Mouse (Mus musculus): ENCODE data around the gene Slc12a1.

Gene Slc12a1

DNA sequence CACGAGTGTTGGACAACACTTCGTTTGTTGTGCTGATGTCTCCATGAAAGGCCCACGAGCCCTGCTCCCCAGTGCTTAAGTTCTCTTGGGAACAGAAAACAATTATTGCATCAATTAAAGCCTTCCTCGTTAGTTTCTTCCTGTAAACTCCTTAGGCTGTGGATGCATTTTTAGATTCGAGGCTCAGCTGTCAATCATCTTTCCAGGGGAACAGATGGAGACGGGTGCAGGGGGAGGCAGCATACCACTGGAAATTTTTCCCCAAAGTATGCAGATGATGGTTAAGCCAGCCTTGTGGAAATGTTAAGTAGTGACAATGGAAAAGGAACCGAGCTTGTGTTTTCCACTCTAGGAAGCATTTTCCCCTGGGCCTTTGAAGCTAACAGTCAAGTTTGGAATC lies 44.5 kb downstream of the Slc12a1 start:
- in situ Hi-C loops (cut with MboI, MseI), result loop anchor here (25.0 kb wide), 1 partner anchor 1884 kb away; no protein-coding TSS in a partner anchor

- in situ Hi-C loops (cut with MboI, MseI), result loop anchor here (25.0 kb wide), 2 partner anchors 597 to 1622 kb away; no protein-coding TSS in a partner anchor
These were observed 56.7 kb downstream of the Slc12a1 start for GRCm38 (mm10) chr2:125208894-125209596.

GRCm38 (mm10) chr2:125211831-125212510 lies 59.7 kb downstream of the Slc12a1 start:
- in situ Hi-C loops (cut with MboI, MseI), result loop anchor here (25.0 kb wide), 2 partner anchors 600 to 1625 kb away; no protein-coding TSS in a partner anchor

GRCm38 (mm10) chr2:125214592-125214991 lies 62.3 kb downstream of the Slc12a1 start:
- in situ Hi-C loops (cut with MboI, MseI), result loop anchor here (25.0 kb wide), 2 partner anchors 602 to 1627 kb away; no protein-coding TSS in a partner anchor

DNA sequence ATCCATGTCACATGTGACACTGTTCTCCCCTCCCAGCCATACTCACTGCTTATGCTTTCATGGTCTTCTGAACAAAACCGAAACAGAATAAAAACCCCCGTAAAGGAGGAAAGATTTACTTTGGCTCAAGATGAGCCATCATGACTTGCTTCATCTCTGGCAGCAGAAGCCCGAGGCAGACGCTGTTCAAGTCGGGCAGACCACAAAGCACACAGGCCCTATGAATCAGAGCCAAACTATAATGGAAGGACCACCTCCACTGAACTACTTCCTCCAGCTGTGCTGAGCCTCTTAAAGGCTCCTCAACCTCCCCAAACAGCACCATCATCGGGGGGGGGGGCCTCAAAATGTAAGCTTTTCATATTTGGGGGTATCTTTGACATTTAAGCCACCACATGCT lies 65.0 kb downstream of the Slc12a1 start:
- in situ Hi-C loops (cut with MboI, MseI), result loop anchor here (25.0 kb wide), 2 partner anchors 605 to 1630 kb away; no protein-coding TSS in a partner anchor

DNA sequence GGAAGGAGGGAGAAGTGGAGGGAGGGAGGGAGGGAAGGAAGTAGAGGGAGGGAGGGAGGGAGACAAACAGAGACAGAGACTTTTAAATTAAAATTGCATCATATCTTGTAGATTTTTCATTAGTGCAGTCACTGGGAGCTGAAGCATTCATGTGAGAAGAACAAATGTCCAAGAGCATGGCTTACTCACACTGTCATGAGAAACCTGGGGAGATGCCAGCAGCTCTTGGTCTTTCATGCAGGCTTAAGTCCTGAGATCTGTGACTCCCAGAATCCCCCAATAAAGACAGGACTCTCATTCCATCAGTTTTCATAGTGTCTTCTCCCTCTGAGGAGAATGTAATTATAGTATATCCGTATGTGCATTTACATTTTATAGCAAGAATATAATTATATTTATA lies 66.3 kb downstream of the Slc12a1 start:
- in situ Hi-C loops (cut with MboI, MseI), result loop anchor here (25.0 kb wide), 2 partner anchors 606 to 1631 kb away; no protein-coding TSS in a partner anchor

GRCm38 (mm10) chr2:125219268-125219667 lies 67.0 kb downstream of the Slc12a1 start:
- in situ Hi-C loops (cut with MboI, MseI), result loop anchor here (25.0 kb wide), 2 partner anchors 607 to 1632 kb away; no protein-coding TSS in a partner anchor

DNA sequence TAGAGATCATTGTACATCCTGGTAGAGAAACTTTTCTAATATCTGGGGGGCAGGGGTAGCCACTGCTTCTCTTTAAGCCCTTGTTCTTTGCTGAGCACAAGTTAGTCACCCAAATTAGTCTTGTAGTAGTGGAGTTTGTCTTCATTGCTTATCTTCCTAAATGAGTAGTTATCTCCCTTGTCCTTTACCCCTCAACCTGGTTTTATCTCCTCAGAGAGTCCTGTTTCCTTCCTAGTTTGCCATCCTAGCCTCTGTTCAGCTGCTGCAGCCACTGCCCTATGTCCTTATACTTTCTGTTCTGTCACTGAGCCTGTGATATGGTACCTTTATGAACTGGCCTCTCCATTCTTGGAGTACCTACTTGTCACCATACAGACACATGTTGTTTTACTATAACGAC lies 69.4 kb downstream of the Slc12a1 start:
- in situ Hi-C loops (cut with MboI, MseI), result loop anchor here (25.0 kb wide), 2 partner anchors 609 to 1634 kb away; no protein-coding TSS in a partner anchor

DNA sequence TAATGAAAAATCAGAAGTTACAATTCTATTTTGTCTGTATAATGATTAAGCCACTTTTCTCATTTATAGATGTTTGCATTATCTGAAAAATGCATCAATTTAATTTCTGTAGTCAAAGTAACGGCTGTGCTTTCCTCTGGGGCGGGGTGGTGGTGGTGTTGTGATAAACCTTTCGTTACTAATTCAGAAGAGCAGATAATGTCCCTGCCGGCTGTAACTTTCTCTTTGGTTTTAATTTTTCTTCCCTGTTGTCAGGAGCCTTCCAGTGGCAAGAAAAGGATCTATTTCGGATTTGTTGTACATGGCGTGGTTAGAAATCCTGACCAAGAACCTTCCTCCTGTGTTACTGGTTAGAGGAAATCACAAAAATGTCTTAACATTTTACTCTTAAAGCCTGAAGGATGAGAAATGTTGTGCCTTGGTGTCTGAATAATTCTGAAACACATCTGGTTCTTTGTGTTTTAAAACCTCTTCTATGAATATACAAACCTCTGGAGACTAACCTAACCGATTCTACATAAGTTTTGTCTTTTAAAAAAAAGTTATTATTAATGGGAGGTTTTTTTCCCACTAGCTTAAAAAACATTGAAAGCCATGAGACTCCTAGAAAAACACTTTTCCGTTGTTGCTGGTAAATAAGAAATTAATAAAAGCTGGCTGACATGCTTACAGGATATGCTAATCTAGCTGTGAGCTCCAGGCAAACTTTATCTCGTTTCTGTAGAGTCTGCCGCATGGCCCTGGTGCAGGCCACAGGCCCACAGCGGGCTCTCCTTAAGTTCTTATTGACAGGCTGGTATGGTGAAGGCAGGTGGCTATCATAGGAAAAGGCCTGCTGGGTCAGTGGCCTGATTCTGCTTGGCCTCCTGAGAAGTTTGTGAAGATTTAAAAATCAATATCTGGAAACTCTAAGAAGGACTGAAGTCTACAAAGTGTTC lies 76.4 kb downstream of the Slc12a1 start:
- in situ Hi-C loops (cut with MboI, MseI), result no loop called here

- in situ Hi-C loops (cut with MboI, MseI), result no loop called here
These were observed 79.9 kb downstream of the Slc12a1 start for GRCm38 (mm10) chr2:125232183-125232582.

DNA sequence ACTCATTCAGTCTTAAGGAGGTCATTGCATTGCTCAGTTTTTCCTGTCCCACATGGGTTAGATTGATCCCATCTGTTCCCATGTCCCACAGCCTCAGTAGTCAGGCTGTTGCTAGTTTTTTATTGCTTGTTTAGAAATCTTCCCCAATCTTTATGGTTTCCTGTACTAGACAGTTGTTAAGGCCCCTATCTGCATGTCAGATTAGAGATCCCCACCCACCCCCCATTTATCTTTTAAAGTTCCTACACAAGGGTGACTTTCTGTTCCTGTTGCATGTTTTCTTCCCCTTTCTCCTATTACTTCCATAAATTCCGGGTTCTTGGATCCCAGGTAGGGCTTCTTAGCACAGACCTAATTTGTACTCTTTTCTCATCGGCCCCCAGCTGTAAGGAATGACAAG lies 81.2 kb downstream of the Slc12a1 start:
- in situ Hi-C loops (cut with MboI, MseI), result no loop called here

DNA sequence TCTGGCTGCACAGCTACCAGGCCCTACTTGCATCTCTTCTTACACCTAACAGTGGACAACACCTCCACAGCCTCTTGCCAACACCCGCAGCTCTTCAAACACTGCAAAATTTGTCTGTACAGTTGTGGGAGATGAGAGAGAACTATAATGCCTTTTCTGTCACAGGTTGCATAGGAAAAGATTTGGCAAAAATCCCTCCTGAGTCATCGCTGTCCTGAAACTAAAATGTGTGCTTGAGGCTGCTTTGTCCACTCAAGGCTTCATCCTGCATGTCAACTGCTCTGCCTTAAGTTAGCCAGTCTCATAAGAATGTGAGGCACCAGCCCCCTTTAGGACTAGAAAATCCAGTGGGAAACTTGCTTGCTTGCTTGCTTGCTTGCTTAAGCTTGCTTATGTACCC lies 81.7 kb downstream of the Slc12a1 start:
- in situ Hi-C loops (cut with MboI, MseI), result no loop called here

DNA sequence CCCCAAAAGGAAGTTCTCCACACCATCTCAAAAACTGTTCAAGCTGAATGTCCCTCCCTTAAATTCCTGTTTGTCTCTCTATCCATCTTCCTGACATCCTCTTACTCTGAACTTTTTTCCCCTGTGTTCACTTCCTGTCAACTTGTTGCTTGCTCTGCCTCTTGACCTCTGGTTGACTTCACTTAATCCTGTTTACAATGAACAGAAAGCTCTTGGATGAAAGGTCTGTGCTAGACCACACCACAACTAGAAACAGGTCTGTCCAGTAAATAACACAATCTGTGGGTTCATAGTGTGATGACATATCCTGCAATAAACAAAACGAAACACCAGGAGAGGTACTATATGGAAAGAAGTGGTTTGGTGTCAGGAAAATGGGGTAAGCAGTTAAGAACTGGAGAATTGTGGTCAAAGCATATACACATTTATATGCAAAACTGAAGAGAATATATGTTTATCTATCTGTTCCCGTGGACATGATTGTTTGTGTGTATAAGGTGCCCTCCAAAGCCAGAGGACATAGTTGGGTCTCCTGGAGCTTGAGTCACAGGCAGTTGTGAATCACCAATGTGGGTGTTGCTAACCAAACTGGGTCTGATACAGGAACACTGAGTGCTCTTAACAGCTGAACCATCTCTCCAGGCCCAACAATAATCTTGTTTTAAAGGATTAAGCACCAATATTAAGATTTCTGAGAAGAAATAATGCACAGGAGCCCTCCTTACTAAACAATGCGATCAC lies 93.4 kb downstream of the Slc12a1 start:
- in situ Hi-C loops (cut with MboI, MseI), result no loop called here

- in situ Hi-C loops (cut with MboI, MseI), result no loop called here
These were observed 94.4 kb downstream of the Slc12a1 start for GRCm38 (mm10) chr2:125246669-125247068.

DNA sequence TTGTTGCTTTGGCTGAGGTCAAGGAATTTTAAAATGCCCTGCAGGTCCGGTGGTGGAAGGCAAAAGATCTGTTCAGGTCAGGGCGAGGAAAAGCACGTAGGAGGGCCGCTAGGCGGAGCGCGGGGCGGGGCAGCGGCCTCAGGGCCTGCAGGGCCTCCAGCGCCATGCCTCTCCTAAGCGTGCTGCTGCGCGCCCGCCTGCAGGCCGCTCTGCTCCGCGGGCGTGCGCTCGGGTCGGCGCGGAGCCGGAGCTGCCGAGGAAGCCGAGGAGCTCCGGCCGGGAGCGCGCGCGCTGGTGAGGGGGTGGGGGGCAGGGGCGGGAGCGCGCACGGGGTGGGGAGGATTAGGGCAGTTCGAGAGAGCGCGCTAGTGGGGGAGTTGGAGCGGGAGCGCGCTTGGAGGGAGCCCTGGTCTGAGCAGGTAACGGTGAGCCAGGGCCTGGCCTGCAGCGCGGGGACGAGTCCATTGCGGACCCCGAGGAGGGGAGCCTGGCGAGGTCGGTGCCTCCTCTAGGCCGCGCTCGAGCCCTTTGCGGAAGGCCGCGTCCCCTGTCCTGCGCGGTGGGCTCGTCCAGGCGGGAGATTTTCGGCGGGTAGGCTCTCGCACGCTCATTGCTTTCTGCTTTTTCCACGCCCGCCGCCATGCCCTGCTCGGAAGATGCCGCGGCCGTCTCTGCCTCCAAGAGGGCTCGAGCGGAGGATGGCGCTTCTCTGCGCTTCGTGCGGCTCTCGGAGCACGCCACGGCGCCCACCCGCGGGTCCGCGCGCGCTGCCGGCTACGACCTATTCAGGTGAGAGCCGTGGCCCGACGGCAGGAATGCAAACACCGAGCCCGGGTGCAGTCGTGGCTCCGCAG lies 95.0 kb downstream of the Slc12a1 start, which contains the start of gene Dut:
Dut (plus strand) TSS at position 83 of the 854 bp plus-strand sequence.
- in situ Hi-C loops (cut with MboI, MseI), result no loop called here

GRCm38 (mm10) chr2:125247962-125248235 lies 95.6 kb downstream of the Slc12a1 start:
- in situ Hi-C loops (cut with MboI, MseI), result no loop called here

GRCm38 (mm10) chr2:125248256-125248655 lies 96.0 kb downstream of the Slc12a1 start:
- in situ Hi-C loops (cut with MboI, MseI), result no loop called here

DNA sequence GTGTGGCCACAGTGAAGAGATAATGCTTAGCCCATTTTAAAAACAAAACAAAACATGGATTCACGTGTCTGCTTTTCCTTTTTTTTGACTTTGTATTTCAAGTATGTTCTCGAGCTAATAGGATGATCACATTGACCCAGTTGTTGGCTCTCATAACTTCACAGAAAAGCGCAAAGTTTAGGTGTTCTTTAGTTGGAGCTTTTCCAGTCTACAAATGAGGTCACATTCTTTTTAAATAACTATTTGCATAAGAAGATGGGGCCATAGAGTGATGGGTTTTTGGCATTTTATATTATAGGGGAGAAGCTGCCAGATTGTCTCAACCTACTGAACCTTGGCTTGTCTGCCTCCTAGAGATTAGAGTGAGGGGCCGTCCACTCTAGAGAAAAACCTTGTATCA lies 97.0 kb downstream of the Slc12a1 start:
- in situ Hi-C loops (cut with MboI, MseI), result no loop called here

GRCm38 (mm10) chr2:125249874-125250273 lies 97.6 kb downstream of the Slc12a1 start:
- in situ Hi-C loops (cut with MboI, MseI), result no loop called here

GRCm38 (mm10) chr2:125251781-125252180 lies 99.5 kb downstream of the Slc12a1 start:
- in situ Hi-C loops (cut with MboI, MseI), result no loop called here

All from T-helper 1 cell (primary cell).